Mouse (Mus musculus) Muller cell, postnatal 12 days (primary cell): ENCODE results near the gene Fam160b1.

Experiments
- DNase-seq: peaks from one replicate; pipeline ENCODE4 v3.0.0-alpha.2; 2015; ENCODE audit errors: inconsistent ontology term

Gene Fam160b1

DNA sequence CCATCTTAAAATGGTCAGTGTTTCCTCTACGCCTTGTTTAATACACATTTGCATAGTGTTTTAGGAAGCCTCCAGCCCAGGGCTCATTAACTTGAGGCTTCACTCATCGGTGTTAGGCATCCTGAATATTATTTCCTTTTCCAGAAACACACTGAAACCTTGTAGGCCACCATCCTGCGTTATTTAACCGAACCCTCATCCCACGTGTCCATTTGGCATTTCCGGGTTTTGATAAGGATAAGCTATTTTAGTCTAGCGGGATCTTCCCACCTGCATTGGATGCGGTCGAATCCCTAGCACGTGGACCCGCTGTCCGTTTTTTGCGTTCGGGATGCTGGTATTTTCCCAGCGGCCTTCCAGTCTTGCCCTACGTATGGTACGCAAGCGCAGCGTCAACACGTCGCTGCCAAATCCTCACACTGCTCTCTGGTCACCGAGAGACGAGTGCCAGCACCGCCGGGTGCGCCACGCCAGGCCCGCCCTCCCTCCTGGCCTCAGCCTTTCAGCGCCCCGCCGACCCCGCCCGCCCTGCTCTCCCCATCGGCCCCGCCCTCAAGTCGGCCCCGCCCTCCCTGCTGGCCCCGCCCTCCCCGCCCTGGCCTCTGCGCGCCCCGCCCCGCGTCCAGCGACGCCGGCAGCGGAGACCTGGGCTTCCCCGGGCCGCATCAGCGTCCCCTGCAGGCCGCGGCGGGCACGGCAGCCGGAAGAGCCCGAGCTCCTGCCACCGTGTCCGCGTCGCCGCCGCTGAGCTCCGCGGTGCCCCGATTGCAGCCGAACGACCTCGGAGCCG lies at the start of gene Fam160b1:
TSS of gene Fam160b1 (plus strand) at position 340 of the 790 bp plus-strand sequence.
- DNase-seq = peak; percentile 98

DNA sequence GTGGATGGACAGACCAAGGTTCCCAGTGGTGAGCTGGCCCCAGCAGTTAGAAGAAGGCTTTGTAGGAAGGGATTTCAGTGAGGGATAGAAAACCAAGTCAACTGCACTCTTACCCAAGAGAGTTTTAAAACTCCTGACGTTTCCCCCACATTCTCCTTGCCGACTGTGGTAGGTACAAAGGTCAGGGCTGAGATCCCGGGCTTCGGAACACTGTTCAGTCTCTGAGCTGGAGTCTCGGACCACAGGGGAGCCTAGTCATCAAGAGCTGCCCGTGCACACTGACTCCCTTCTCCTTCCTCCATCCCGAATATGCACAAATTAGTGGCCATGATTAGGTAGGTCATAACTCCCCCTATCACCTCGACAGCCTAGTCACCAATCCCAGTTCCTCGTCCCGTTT lies 47.3 kb upstream of the Fam160b1 start:
- DNase-seq = no peak

DNA sequence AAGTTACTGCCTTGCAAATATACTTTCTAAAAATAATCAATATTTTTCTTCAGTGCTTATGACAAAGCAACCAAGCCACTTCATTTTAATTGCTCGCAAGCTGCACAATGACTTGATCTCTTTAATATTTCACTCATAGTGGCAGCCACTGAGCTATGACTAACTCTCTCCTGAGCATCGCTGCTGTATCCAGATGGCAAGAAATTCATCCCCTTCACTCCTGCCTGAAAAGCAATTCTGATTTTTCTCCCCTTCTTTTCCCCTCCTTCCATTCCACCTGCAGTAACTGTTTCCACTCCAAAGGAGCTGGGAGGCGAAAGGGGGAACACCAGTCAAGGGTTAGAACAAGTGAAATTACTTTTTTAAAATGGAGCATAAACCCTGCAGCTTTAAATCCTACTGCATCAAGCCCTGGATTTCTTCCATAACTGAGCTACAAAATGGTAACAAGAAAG lies 46.6 kb upstream of the Fam160b1 start:
- DNase-seq = peak; percentile 32

DNA sequence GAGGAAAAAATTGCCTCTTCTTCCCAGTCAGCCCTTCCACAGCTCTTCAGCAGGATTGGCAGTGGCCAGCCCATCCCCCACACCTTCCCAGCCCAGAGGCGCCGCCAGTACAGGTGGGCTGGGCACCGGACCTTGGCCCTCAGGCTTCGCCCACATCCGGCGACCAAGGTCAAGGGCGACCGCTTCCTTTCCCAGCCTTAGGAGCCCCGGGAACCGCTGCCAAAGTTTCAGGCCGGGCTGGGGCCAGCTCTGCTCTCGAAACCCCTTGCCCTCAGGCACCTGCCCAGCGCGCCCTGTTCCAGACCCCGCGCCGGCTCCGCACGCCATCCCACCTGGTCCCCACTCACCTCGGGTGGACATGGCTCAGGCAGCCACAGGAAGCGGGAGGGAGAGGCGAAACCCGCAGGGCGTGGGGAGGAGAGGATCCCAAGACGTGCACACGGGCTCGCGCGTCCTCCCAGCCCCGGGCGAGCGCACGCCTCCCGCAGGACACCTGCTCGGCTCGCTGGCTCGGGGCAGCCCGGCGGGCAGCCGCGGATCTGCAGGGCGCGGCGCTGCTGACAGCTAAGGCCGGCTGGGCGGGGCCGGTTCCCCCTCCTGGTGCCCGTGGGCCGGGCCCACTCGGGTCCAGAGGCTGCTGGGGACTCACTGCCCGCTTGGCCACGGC lies 46.0 kb upstream of the Fam160b1 start, which contains the start of gene Ablim1:
TSS of gene Ablim1 (minus strand) at position 574 of the 667 bp plus-strand sequence.
- DNase-seq = peak; percentile 51

DNA sequence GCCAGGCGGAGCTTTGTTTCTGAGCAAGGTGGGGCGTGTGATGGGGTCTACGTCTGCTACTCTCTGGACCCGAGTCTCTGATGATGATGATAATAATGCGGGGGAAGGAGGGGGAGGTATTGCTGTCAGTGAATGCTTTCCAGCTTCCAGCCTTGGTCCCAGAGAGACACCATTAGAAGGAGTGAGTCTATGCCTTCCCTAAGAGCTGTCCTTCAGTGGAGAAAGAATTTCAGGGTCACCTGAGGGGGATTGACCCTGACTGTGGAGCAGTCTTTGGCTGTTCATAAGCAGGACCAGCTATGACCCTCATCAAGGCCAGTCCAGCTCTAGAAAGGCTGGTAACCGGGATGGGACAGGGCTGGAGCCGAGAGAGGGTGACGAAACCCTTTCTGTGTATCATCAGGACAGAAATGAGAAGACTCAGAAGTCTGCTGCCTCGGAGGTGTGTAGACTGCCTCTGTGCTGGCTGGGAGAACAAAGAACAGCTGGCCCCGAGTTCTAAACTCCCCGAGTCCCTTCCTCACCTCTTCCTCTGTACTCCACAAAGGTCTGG lies 45.4 kb upstream of the Fam160b1 start:
- DNase-seq = no peak

DNA sequence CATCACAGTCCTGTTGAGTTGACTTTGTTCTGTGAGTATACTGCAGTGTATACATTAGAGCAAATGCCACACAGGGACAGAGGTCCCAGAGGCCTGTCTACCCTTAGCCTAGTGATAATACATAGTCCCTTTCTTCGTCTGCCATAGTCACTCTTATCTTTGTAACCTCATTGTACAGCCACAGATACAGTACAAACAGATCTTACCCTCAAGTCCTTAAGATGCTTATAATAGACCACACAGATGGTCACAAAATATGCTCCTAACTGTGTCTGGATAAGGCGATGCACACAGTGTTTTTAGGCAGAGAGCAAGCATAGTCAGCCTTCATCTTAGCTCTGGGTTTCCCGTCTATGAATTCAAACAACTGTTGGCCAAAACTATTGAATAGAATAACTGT lies 43.9 kb upstream of the Fam160b1 start:
- DNase-seq = no peak

DNA sequence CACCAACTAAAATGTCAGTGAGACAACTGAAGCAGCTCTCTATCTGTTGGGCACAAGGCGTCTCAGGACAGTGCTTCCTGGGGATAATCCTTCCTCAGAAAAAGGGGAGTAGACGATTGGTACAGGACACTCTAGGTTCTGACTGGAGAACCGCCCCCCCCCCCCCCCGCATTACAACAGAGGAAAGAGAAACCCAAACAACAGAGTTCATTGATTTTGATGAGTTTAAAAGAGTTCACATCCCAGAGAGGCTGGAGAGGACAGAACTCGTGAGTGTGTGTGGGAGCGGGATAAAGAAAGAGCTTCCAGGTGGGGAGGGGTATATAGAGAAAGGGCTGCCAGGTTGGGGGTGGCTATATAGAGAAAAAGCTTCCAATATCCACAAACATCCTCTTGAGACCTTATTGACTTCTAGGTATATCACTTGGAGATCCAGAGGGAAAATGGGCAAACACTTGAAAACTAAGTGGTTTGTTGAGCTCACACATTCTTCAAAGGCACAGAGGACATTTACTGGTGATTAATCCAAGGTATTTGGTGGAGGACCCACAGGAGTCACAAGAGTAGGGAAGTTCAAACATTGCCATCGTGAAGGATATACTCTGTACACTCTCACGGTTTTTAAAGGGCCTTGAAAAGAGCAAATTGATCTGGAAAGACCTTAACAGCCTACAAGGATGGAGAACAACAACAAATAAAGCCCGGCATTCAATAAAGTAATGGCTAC lies 39.7 kb upstream of the Fam160b1 start:
- no peak for DNase-seq

DNA sequence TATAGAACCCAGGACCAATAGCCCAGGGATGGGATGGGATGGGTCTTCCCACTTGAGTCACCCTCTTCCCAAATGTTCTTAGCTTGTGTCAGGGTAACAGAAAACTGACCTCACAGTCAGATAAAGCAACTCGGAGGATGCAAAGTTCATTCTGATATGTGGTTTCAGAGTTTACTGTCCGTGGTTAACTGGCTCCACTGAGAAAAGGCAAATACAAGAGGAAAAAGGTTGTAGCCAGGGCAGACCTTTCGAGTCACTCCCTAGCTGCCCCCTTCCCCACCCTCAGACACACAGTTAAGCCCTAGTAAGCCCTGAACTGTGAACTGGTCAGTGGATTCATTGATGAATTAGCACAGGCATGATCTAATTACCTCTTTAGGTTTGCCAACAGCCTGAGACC lies 38.6 kb upstream of the Fam160b1 start:
- no peak for DNase-seq

DNA sequence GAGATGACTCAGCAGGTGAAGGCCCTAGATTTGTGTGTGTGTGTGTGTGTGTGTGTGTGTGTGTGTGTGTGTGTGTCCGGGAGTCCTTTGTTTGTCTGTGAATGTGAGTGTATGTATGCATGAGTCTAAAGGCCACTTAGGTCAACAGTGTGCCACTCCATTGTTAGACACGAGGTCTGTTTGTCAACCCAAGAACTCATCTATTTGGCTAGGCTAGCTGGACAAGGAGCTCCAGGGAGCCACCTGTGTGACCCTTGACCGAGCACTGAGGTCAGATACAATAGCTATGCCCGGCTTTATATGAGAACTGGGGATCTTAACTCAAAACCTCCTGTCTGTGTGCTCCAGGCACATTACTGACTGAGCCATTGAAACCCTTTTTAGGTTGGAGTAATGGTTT lies 38.0 kb upstream of the Fam160b1 start:
- DNase-seq = no peak

DNA sequence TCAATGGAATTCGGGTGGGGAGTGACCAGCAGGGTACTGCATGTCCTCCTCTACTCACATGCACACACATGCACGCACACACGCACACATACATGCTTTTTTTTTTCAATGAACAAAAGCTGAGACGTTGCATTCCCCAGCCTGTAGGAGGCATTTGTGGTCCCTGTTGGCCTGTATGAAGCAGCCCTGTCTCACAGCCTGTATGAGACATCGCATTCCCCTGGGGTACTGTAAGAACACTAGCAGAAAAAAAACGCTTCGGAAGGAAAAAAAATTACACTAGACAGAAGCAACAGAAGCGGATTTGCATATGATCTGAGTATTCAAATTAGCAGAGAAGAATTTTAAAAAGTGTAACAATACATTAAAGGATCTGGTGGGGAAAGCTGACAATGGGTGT lies 37.4 kb upstream of the Fam160b1 start:
- DNase-seq = no peak

DNA sequence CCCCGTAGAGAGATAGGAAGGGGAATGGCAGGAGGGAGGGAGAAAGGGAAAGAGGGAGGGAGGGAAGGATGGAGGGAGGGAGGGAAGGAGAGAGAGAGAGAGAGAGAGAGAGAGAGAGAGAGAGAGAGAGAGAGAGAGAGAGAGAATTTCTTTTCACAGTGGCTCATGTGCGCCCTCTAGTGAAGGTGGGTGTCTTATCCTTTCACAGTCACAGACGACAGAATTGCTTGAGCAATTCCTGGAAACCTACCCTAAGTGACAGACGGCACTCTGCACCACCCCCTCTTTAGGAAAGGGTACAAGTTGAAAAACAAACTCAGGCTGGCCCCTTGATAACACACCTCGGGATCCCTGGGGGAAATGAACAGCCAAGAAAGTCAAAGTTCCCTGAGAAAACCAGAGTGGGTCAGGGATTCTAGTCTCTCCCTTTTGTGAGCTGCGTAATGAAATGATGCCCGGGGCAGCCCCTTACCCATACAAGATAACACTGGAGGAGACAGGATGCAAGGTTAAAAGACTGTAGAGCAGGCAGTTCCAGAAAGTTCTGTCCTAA lies 34.7 kb upstream of the Fam160b1 start:
- DNase-seq = peak; percentile 26

DNA sequence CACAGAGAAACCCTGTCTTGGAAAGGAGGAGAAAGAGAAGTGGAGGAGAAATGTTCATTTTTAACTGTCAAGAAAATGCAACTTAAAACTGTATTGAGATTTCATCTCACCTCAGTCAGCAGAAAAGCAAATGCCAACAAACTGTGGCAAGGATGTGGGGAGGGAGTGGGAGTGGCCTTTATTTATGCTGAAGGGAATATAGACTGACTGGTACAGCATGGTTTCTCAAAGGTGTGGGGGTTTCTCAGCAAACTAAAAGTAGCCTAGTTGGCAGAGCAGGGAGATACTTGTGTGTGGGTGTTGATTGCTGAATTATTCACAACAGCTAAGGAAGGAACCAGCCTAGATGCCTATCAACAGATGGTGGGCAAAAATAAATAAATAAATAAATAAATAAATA lies 32.8 kb upstream of the Fam160b1 start:
- DNase-seq = no peak

DNA sequence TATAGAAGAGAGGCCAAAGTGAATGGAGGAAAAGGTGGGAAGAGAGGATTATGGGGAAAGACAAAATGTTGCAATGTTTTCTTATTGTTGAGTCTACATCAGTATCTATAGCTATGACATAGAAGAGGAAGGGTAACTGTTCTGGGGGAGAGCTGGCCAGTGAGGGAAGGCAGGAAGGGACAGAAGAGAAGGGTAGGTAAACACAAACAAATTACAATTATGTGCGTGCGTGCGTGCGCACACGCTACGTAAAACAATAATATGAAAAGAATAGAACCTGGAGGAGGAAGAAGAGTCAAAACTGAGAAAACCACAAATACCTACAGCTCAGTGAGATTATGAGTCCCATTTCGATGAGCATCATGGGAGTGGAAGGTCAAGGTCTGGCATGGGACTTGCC lies 32.2 kb upstream of the Fam160b1 start:
- DNase-seq = no peak

DNA sequence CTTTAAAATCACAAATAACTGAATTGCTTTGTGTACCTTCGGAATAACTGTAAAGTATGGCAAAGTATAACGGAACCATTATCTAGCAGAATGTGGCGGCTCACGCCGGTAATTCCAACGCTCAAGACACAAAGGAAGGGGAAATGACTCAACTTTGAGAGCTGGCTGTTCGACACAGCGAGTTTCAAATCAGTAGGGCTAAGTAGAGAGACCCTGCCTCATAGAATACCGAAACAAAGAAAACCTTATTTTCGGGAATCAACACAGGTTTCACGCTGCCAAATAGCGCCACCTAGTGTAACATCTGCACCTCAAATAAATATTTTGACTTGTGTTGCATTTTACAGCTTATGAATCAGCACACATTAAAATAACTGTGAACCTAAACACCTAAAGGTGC lies 31.7 kb upstream of the Fam160b1 start:
- DNase-seq = peak; percentile 44

DNA sequence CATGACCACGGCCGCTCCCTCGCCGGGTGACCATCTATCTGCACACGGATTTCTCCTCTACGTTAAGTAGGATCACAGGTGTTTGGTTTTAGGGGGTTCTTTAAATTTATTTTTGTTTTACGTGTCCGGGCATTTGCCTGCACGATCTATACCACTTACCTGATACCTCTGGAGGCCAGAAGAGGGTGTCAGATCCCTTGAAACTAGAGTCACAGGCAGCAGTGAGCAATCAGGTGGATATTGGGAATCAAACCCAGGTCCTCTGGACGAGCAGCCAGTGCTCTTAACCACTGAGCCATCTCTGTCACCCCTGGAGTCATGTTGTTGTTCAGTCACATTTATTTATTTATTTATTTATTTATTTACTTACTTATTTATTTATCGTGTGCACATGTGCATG lies 30.2 kb upstream of the Fam160b1 start:
- no peak for DNase-seq

DNA sequence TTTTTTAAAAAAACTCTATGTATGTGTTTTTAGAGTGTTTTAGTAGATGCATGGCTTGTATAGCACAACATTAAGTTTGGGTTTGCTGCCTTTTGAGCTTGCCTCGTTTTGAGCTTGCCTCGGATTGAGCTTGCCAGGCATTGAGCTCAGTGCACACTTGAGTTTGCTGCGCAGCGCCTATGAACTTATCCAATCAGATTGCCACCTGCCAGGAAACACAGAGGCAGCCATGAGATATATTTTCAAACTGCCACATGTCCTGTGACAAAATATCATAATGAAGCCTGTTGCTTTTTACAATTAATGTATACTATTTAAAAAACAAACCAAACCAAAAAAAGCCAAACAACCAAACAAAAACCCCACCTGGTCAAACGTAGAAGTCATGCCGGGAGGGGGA lies 29.2 kb upstream of the Fam160b1 start:
- no peak for DNase-seq

DNA sequence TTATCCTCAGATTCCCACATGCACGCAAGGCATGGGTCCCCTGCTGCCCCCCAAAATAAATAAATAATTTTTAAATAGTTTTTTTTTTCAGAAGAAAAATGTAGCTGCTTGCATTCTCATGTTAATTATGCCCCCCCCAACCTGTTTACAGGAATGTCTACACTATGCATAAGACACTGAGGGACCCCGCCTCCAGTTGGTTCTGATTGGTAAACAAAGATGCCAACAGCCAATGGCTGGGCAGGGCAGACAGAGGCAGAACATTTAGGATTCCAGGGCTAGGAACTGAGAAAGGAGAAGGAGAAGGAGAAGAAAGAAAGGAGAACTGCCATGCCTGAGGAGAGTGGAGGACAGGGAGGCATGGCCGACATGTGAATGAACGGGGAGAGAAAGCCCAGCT lies 27.1 kb upstream of the Fam160b1 start:
- no peak for DNase-seq

DNA sequence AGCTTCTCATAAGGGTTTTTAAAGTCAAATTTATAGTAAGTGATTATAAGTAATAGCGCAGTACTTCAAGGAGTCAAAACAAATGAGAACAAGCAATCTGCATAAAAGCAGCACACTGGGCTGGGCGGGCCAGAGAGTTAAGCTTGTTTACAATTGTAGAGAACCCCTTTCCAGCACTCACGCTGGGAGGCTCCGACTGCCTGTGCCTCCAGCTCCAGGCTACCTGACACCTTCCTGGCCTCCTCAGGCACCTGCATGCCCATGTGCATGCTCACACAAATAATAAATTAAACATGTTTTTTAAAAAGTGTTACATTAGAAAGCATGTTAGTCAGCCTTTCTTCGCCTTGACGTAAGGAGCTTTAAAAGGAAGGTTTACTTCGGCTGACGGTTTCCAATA lies 25.3 kb upstream of the Fam160b1 start:
- no peak for DNase-seq

DNA sequence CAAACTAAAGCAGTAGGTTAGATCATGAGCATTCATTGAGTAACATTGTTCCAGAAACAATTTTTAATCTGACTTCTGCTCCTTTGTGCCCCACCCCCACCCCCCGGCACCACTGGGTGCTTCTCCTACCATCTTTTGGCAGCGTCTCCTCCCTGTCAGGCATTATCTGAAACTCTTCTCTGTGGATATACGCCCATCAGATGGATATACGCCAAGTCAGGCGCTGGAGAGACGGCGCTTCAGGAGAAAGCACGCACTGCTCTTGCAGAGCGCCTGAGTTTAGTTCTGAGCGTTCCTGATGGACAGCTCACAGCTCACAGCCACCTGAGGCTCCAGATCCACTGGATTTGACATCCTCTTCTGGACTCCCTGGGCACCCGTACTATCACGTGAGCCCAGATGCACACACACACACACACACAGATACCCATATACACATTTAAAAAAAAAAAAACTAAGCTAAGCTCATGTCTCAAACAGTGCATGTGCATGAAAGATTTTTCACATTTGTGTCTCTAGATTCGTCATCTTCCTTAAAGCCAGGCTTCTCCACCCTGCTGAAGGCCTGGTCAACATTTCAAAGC lies 21.1 kb upstream of the Fam160b1 start:
- DNase-seq = no peak

DNA sequence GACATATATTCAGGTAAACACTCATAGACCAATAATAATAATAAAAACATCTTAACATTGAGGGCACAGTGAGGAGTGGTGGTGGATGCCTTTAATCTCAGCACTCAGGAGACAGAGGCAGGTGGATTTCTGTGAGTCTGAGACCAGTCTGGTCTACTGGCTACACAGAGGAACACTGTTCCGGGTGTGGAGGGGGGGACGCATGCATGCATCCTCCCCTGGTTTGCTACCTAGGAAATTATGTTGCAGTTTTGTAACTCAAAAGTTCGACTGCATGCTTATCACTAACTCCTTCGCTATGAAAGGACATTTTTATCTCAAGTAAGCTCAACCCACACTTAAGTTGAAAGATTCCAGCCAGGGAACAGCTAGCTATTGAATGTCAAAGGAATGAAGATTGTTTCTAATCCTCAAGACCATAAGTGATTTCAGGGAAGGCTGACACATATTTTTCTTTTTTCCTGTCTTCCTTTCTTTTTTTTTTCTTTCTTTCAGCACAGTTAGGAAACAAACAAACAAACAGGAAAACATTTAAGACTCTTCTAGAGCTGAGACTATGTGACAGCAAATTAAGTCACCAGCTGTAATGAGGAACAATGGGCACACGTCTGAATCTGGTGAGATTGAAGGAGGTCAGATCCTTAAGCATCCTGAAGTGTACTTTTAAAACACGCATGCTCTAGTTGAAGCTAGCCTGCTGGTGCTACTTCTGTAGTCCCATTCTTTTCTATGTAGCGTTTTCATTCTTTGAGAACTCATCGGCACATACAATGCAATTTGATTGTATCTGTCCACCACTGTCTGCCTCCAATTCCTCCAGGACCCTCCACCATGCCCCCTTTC lies 19.4 kb upstream of the Fam160b1 start:
- DNase-seq = no peak

DNA sequence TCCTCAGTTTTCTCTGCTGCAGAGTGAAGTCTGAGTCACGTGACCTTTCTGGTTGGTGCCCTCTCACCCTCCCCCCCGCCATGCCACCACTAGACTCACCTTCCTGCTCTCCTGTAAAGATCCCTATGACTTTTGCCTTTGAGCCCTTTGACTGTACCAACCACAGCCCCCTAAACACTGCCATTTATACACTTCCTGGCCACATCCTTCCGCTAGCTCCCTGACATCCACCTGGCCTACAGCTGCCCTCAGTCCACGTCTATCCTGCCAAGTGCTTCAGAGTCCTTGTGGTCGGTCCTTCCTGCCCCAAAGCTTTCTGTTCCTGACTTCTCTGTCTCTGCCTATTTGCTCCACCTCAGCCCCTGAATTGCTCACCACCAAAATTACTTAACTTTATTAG lies 16.6 kb upstream of the Fam160b1 start:
- no peak for DNase-seq
